Mouse (Mus musculus) liver, embryonic 14.5 days (tissue): ENCODE measurements around the gene Sec14l1.

Experiments used
- CTCF ChIP-seq: IDR thresholded peaks from 2 replicates; pipeline ENCODE4 v1.5.1; 2016; ENCODE audit warnings: antibody characterized with exemption, low read depth, control low read depth
- EP300 ChIP-seq: IDR thresholded peaks from 2 replicates; pipeline ENCODE4 v1.6.1; 2016; ENCODE audit warnings: antibody characterized with exemption, low read depth

GRCm38 (mm10) chr11:117182808-117183207 is 67.8 kb downstream of the Sec14l1 start:
- TF ChIP-seq CTCF, result no peak
- no peak for TF ChIP-seq EP300
